Mouse (Mus musculus): ENCODE data around the gene Camk2n2.

Gene Camk2n2

GRCm38 (mm10) chr16:20621991-20622685 is 1.1 kb upstream of the Camk2n2 start:
- ChIA-PET CTCF (no interaction called here), POLR2A (interaction anchor here in 3 of 4 experiments (0.6 to 5.8 kb wide), 37 partner anchors 9 to 170 kb away, joined by 3 to 87 read pairs (median 6); partner anchors contain the start of genes Alg3 (in 3 of the 3), Eef1akmt4 (in 3 of the 3), Gm49333 (in 3 of the 3) and Abcf3 (in 2 of the 3))

GRCm38 (mm10) chr16:20620751-20621190 is 316 bp downstream of the Camk2n2 start:
- CTCF ChIA-PET = interaction anchor here in 3 of 4 experiments (0.9 to 1.0 kb wide), 3 partner anchors 9 to 141 kb away, joined by 3 read pairs; partner anchors contain the start of genes Alg3 (in 1 of the 3), Dvl3 (in 1 of the 3), Eef1akmt4 (in 1 of the 3) and Gm49333 (in 1 of the 3)
- POLR2A ChIA-PET = interaction anchor here (0.5 to 5.8 kb wide), 44 partner anchors 7 to 329 kb away, joined by 3 to 87 read pairs (median 6); partner anchors contain the start of genes Alg3 (in 3 of the 4), Eef1akmt4 (in 3 of the 4), Gm49333 (in 3 of the 4) and Abcf3 (in 2 of the 4)

- POLR2A ChIA-PET = interaction anchor here (0.5 to 5.8 kb wide), 47 partner anchors 7 to 318 kb away, joined by 3 to 87 read pairs (median 6); partner anchors contain the start of genes Alg3 (in 3 of the 4), Eef1akmt4 (in 3 of the 4), Gm49333 (in 3 of the 4) and Abcf3 (in 2 of the 4)
- CTCF ChIA-PET = interaction anchor here in 3 of 4 experiments (0.9 to 1.1 kb wide), 4 partner anchors 9 to 141 kb away, joined by 3 read pairs; partner anchors contain the start of genes Alg3 (in 1 of the 3), Dvl3 (in 1 of the 3), Eef1akmt4 (in 1 of the 3) and Gm49333 (in 1 of the 3)
These were observed 720 bp downstream of the Camk2n2 start for GRCm38 (mm10) chr16:20620399-20620735.

GRCm38 (mm10) chr16:20619541-20620398 is 1.3 kb downstream of the Camk2n2 start:
- POLR2A ChIA-PET = interaction anchor here in 3 of 4 experiments (0.6 to 5.8 kb wide), 37 partner anchors 8 to 719 kb away, joined by 3 to 87 read pairs (median 5); partner anchors contain the start of genes Alg3 (in 3 of the 3), Eef1akmt4 (in 3 of the 3), Gm49333 (in 3 of the 3) and Dvl3 (in 2 of the 3)

GRCm38 (mm10) chr16:20611357-20612227 is 9.5 kb downstream of the Camk2n2 start, which contains the start of the genes Eef1akmt4, Gm49333 and Alg3:
Gene Eef1akmt4, plus strand, starts transcription at chr16:20611593.
Gene Gm49333, plus strand, starts transcription at chr16:20611610.
Gene Alg3, minus strand, starts transcription at chr16:20611735.
- ChIA-PET CTCF (interaction anchor here (0.6 to 1.5 kb wide), 9 partner anchors 9 to 859 kb away, joined by 3 to 7 read pairs (median 3); partner anchors contain the start of gene Camk2n2 (in 1 of the 4)), POLR2A (interaction anchor here (0.6 to 4.3 kb wide), 89 partner anchors 8 to 1734 kb away, joined by 3 to 87 read pairs (median 5); partner anchors contain the start of genes Abcf3 (in 3 of the 4), Ap2m1 (in 3 of the 4), Camk2n2 (in 3 of the 4) and Eif2b5 (in 3 of the 4))

More at GRCm38 (mm10) chr16:20619541-20620398, 1.3 kb downstream of the Camk2n2 start:
- CTCF ChIA-PET = interaction anchor here in 2 of 4 experiments (0.9 to 1.1 kb wide), 2 partner anchors 123 to 142 kb away, joined by 3 read pairs; no protein-coding TSS in a partner anchor

GRCm38 (mm10) chr16:20610501-20611356 is 10.4 kb downstream of the Camk2n2 start:
- CTCF ChIA-PET = interaction anchor here (0.6 to 1.5 kb wide), 8 partner anchors 10 to 860 kb away, joined by 3 to 7 read pairs (median 3); partner anchors contain the start of gene Camk2n2 (in 1 of the 4)
- POLR2A ChIA-PET = interaction anchor here (0.5 to 4.3 kb wide), 93 partner anchors 7 to 1733 kb away, joined by 3 to 87 read pairs (median 4); partner anchors contain the start of genes Camk2n2 (in 4 of the 4), Abcf3 (in 3 of the 4), Ap2m1 (in 3 of the 4) and Eif2b5 (in 3 of the 4)

- POLR2A ChIA-PET = interaction anchor here in 3 of 4 experiments (0.6 to 3.5 kb wide), 11 partner anchors 8 to 146 kb away, joined by 3 to 19 read pairs (median 4); partner anchors contain the start of genes Camk2n2 (in 2 of the 3) and Ap2m1 (in 1 of the 3)
These were observed 16.4 kb downstream of the Camk2n2 start for GRCm38 (mm10) chr16:20604705-20605104.

GRCm38 (mm10) chr16:20600511-20600910 is 20.6 kb downstream of the Camk2n2 start:
- ChIA-PET CTCF (no interaction called here), POLR2A (interaction anchor here in 3 of 4 experiments (0.7 to 5.1 kb wide), 10 partner anchors 9 to 91 kb away, joined by 3 to 42 read pairs (median 4); partner anchors contain the start of genes Alg3 (in 1 of the 3), Ap2m1 (in 1 of the 3), Eef1akmt4 (in 1 of the 3) and Gm49333 (in 1 of the 3))

More at GRCm38 (mm10) chr16:20604705-20605104, 16.4 kb downstream of the Camk2n2 start:
- CTCF ChIA-PET = no interaction called here

GRCm38 (mm10) chr16:20596687-20597441 is 24.2 kb downstream of the Camk2n2 start:
- POLR2A ChIA-PET = interaction anchor here in 3 of 4 experiments (0.7 to 1.7 kb wide), 8 partner anchors 8 to 100 kb away, joined by 3 to 6 read pairs (median 4); partner anchors contain the start of genes Eef1akmt4 (in 2 of the 3), Gm49333 (in 2 of the 3), Alg3 (in 1 of the 3) and Dvl3 (in 1 of the 3)
- CTCF ChIA-PET = interaction anchor here in 1 of 4 experiments (0.6 kb wide), 1 partner anchor 48 kb away, joined by 3 read pairs; no protein-coding TSS in a partner anchor

GRCm38 (mm10) chr16:20595737-20596136 is 25.4 kb downstream of the Camk2n2 start:
- POLR2A ChIA-PET = interaction anchor here in 2 of 4 experiments (0.7 to 1.3 kb wide), 7 partner anchors 9 to 99 kb away, joined by 3 to 5 read pairs (median 3); partner anchors contain the start of genes Eef1akmt4 (in 1 of the 2) and Gm49333 (in 1 of the 2)
- CTCF ChIA-PET = interaction anchor here in 1 of 4 experiments (0.5 kb wide), 1 partner anchor 47 kb away, joined by 3 read pairs; no protein-coding TSS in a partner anchor

- CTCF ChIA-PET = interaction anchor here in 2 of 4 experiments (0.5 to 0.8 kb wide), 2 partner anchors 48 to 57 kb away, joined by 3 read pairs; no protein-coding TSS in a partner anchor
- POLR2A ChIA-PET = interaction anchor here in 2 of 4 experiments (1.0 to 1.6 kb wide), 5 partner anchors 9 to 98 kb away, joined by 3 to 4 read pairs (median 3); no protein-coding TSS in a partner anchor
These were observed 25.9 kb downstream of the Camk2n2 start for GRCm38 (mm10) chr16:20595060-20595673.

- CTCF ChIA-PET = interaction anchor here in 3 of 4 experiments (0.6 to 1.4 kb wide), 4 partner anchors 20 to 152 kb away, joined by 3 to 6 read pairs (median 4); partner anchors contain the start of genes Alg3 (in 1 of the 3), Eef1akmt4 (in 1 of the 3) and Gm49333 (in 1 of the 3)
- POLR2A ChIA-PET = interaction anchor here (0.6 to 3.2 kb wide), 25 partner anchors 10 to 132 kb away, joined by 3 to 21 read pairs (median 6); partner anchors contain the start of genes Alg3 (in 4 of the 4), Eef1akmt4 (in 4 of the 4), Gm49333 (in 4 of the 4) and Dvl3 (in 2 of the 4)
These were observed 29.9 kb downstream of the Camk2n2 start for GRCm38 (mm10) chr16:20591076-20591705.

- ChIA-PET CTCF (interaction anchor here (0.6 to 1.4 kb wide), 5 partner anchors 21 to 350 kb away, joined by 3 to 6 read pairs (median 3); partner anchors contain the start of genes Alg3 (in 1 of the 4), Eef1akmt4 (in 1 of the 4), Gm49333 (in 1 of the 4) and Map6d1 (in 1 of the 4)), POLR2A (interaction anchor here (1.0 to 3.2 kb wide), 19 partner anchors 11 to 92 kb away, joined by 3 to 21 read pairs (median 7); partner anchors contain the start of genes Alg3 (in 4 of the 4), Eef1akmt4 (in 4 of the 4), Gm49333 (in 4 of the 4) and Abcf3 (in 2 of the 4))
These were observed 30.4 kb downstream of the Camk2n2 start for GRCm38 (mm10) chr16:20590680-20591038.
